Mouse (Mus musculus) liver, adult 2 months (tissue): ENCODE results near the gene Ccdc28b. TPM values are rescaled to one million over a fixed set of nuclear protein-coding genes. Genes with fewer than 3 reads are reported as not detected.

ENCODE experiments used
- DNase-seq: peaks from one replicate; pipeline ENCODE4 v3.0.0-alpha.2; 2011; ENCODE audit warnings: low read depth, low spot score; ENCODE audit errors: extremely low read depth
- H3K27ac ChIP-seq: fragments of 200-500 bp; replicated peaks from 2 replicates; pipeline ENCODE4 v1.5.1; 2012; ENCODE audit warnings: low read depth, mild to moderate bottlenecking, control low read depth, inconsistent platforms, low read length; ENCODE audit not compliant: insufficient read depth
- H3K27me3 ChIP-seq: fragments of 200-500 bp; 2 replicates; pipeline ENCODE4 v1.6.1; 2012; ENCODE audit warnings: mild to moderate bottlenecking, moderate library complexity, low read length, inconsistent platforms; ENCODE audit not compliant: control insufficient read depth, insufficient read depth
- H3K36me3 ChIP-seq: fragments of 200-500 bp; 2 replicates; pipeline ENCODE4 v1.6.1; 2012; ENCODE audit warnings: low read length, inconsistent platforms; ENCODE audit not compliant: control insufficient read depth, insufficient read depth
- H3K4me1 ChIP-seq: fragments of 200-500 bp; 2 replicates; pipeline ENCODE4 v1.6.1; 2011; ENCODE audit warnings: low read length; ENCODE audit not compliant: control insufficient read depth, insufficient read depth
- H3K4me3 ChIP-seq: fragments of 200-500 bp; 2 replicates; pipeline ENCODE4 v1.5.1; 2011; ENCODE audit warnings: low read depth, mild to moderate bottlenecking, control low read depth, low read length, moderate library complexity; ENCODE audit not compliant: insufficient read depth
- H3K79me2 ChIP-seq: fragments of 200-500 bp; 2 replicates; pipeline ENCODE4 v1.6.1; 2012; ENCODE audit warnings: inconsistent platforms, mild to moderate bottlenecking, low read length, moderate library complexity; ENCODE audit not compliant: control insufficient read depth, insufficient read depth
- H3K9ac ChIP-seq: fragments of 200-500 bp; 2 replicates; pipeline ENCODE4 v1.6.1; 2012; ENCODE audit warnings: low read depth, mild to moderate bottlenecking, control low read depth, inconsistent platforms, low read length
- CTCF ChIP-seq: fragments of 200-500 bp; IDR thresholded peaks from 2 replicates; pipeline ENCODE4 v1.5.1; 2011; ENCODE audit warnings: low read depth, low read length, control low read depth
- POLR2A ChIP-seq: fragments of 200-500 bp; IDR thresholded peaks from 2 replicates; pipeline ENCODE4 v1.6.1; 2011; ENCODE audit warnings: low read length, control low read depth; ENCODE audit not compliant: insufficient read depth; ENCODE audit errors: extremely low read depth
- WGBS: fragments of 180-500 bp; shearing (Covaris S2); methylation state at CpG from one replicate; pipeline ENCODE4 v1.1.7; 2018; 5-methylcytosine and 5-hydroxymethylcytosine counted together
- polyA plus RNA-seq: library from polyadenylated mRNA; depleted of rRNA; stranded (reverse); fragments of >200 nt; gene quantifications from 2 replicates; pipeline ENCODE4 v1.2.3, GENCODE M21; 2012
- total RNA-seq: library from RNA; depleted of rRNA; stranded (reverse); fragments of >200 nt; gene quantifications from 2 replicates; pipeline ENCODE4 v1.2.3, GENCODE M21; 2014

Gene Ccdc28b
- total and polyA plus RNA-seq, 2 experiments, result 7.6 to 9.7 TPM

DNA sequence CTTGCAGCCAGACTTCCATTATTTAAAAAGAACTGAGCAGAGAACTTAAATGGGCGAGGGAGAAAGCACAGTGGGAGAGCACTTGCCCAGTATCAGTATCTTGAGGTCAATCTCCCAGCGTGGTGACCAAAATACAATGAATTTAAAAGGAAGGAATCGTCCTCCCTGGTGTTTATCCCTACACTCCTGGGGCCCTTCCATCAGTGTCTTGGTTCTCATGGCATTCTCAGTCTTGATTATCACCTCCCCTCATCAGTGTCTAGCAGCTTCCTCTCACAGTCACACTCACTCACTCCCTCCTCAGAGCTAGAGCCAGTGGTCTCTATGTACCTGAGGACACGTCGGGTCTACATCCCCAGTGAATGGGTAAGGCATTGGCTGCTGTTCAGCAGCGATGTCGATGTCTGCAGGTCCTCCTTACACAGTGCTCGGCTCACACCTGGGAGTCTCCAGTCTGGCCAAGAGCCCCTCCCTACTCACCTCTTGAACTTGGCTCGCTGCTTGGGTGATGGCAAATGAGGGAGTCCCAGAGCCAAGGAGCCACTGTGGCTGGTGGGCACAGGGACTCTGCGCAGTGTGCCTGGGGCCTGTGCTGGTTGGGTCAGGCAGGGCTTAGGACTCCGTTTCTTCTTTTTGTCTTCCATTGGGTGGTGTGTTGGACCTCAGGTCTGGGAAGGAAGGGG is 1.5 kb downstream of the Ccdc28b start:
- 0 out of 2 replicates have a peak, but pooled peaks cover 4% of the 10 kb centered on the region for H3K79me2 ChIP-seq
- no peaks in the 10 kb centered on the region for H3K27me3 ChIP-seq
- H3K9ac ChIP-seq, result no peak overlapping the region
- DNase-seq, result no peak
- H3K4me3 ChIP-seq, result no peak overlapping the region
- no peak overlapping the region for H3K27ac ChIP-seq
- peaks cover 16% of the 10 kb centered on the region for H3K4me1 ChIP-seq
- no peaks in the 10 kb centered on the region for H3K36me3 ChIP-seq
- TF ChIP-seq POLR2A (no peak), CTCF (no peak)
- 88% methylated on average over 11 of the region's 11 CpGs for WGBS

DNA sequence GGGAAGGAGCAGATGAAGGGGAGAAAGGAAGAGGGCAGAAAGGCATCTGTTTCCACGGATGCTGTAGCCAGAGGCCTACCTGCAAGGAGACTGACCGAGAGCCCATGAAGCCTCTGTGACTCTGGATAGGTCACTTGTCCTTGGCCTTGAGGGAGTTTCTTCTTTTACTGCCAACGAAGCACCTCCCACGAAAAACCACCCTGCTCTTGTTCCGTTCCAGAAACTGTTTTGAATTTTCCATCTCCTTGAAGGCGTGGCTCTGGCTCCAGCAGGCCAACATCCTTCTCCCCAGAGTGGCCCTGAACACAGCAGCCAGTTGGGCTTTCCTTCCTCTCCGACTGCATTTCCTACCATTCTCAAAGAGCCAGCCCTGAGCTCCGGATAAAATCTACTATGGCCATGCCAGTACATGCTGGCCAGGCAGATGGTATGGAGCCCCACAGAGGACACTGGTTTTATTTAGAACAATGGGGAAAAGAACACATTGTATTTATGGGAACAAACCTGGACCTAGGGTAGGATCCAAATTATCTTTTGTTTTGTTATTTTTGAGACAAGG is 2.4 kb downstream of the Ccdc28b start:
- H3K36me3 ChIP-seq, result no peaks in the 10 kb centered on the region
- DNase-seq, result peak; percentile 13
- H3K9ac ChIP-seq, result no peak overlapping the region
- H3K4me1 ChIP-seq, result peaks cover 16% of the 10 kb centered on the region
- H3K27me3 ChIP-seq, result no peaks in the 10 kb centered on the region
- no peak for TF ChIP-seq CTCF
- no peak for TF ChIP-seq POLR2A
- WGBS, result 73% methylated on average over 8 of the region's 8 CpGs
- peak overlapping the region; percentile 50; the same call in 1 of the 2 replicates for H3K27ac ChIP-seq
- H3K4me3 ChIP-seq, result peak overlapping the region; percentile 29; the same call in 1 of the 2 replicates
- H3K79me2 ChIP-seq, result 0 out of 2 replicates have a peak, but pooled peaks cover 4% of the 10 kb centered on the region

DNA sequence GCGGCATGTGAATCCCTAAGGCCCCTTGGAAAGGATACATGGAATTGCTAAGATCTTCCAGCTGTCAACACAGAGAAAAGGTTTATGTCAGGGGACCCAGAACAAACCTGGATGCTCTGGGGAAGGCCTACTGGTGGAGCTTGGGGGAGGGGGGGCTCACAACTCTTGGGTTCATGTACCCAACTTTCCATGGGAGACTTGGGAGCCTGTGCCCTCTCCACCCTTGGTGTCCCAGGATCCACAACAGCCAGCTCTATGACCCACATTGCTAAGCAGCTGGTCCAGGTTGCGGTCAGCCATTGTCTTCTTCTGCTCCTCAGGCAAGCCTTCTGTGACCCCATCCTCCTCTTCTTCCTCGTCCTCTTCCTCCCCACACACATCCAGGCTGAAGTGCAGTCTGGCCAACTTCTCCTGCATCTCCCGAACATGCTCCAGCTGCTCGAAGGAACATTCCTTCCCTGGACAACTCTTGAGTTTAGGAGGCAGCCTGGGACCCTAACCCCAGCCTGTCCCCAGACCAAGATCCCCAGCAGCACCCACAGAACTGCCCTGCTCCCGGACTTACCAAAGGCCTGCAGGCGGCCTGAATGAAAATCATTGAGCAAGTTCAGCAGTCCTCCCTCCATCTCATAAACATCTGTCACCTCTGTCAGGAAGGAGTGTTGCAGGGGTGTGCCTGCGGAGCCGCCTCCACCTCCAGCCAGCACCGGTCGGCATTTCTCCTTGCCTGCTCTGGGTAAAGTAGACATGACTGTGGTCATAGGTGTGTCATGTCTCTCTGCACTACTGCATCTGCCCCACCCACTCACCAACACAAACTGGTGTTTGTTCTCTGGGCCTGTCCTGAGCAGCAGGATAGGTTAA is 3.1 kb downstream of the Ccdc28b start:
- Histone ChIP-seq H3K4me3 (peak overlapping the region; percentile 29; the same call in 1 of the 2 replicates), H3K27me3 (no peaks in the 10 kb centered on the region), H3K36me3 (no peaks in the 10 kb centered on the region), H3K79me2 (0 out of 2 replicates have a peak, but pooled peaks cover 4% of the 10 kb centered on the region), H3K9ac (no peak overlapping the region; the same call in 1 of the 2 replicates), H3K27ac (peak overlapping the region; percentile 50; the same call in 1 of the 2 replicates), H3K4me1 (peaks cover 16% of the 10 kb centered on the region)
- WGBS, result 85% methylated on average over 11 of the region's 11 CpGs
- TF ChIP-seq POLR2A (no peak), CTCF (no peak)
- no peak for DNase-seq

DNA sequence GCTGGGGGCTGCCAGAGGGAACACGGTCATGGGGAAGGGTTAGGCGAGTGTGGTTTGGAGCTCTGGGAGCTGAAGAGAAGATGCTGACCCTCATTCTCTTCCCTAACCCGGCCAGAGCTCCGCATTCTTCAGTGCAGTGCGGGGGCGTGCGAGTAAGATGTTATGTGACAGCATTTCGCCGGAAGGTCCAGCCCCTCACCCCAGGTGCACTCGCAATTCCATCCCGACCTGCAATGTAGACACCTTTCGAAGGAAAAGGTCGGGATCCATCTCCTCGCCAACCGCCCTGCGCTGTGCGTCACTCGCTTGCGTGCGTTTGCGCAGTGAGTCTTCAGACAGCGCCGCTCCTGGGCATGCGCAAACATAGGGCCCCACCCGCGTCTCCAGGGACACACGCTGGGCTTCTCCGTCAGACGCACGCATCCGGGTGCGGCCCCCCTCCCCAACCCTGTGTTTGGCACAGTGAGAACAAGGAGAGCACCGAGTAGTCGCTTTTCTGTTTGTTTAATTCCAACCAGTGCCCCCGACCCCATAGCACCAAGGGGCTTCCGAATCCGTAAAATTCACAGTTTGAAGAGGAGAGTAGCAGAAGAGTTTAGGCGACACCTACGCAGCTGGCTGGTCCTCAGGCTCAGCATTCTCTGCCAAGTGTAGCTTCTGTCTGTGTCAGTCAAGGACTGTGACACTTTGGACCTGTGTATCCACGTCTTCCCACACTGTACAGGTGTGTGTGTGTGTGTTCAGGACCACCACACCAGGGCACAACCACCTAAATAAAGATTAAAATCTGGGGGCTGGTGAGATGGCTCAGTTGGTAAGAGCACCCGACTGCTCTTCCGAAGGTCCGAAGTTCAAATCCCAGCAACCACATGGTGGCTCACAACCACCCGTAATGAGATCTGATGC is 4.7 kb downstream of the Ccdc28b start, which contains the start of gene Iqcc:
Gene Iqcc, minus strand, starts transcription at position 314 of the 906 bp plus-strand sequence.
- peak; percentile 82 for DNase-seq
- WGBS, result 2% methylated on average over 44 of the region's 44 CpGs

DNA sequence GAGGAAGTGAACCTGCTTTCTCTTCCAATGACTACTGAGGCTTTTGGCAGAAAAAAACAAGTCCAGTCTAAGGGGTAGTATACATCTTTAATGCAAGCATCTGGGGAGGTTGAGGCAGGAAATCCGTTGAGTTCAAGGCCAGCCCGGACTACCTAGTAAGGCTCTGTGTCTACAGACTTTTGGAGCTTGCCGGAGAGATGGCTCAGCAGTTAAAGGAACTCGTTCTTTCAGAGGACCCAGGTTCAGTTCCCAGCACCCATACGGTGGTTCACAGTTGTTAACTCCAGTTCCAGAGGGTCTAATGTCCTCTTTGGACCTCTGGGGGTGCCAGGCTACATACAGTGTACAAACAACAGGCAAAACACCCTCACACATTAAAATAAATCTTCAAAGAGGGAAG is 5.7 kb downstream of the Ccdc28b start:
- WGBS, result 92% methylated on average over 5 of the region's 5 CpGs
- Histone ChIP-seq H3K4me1 (peaks cover 16% of the 10 kb centered on the region), H3K79me2 (0 out of 2 replicates have a peak, but pooled peaks cover 4% of the 10 kb centered on the region), H3K4me3 (no peak overlapping the region), H3K9ac (no peak overlapping the region; the same call in 1 of the 2 replicates), H3K27me3 (no peaks in the 10 kb centered on the region), H3K27ac (no peak overlapping the region), H3K36me3 (no peaks in the 10 kb centered on the region)
- TF ChIP-seq CTCF, result no peak
- no peak for TF ChIP-seq POLR2A
- DNase-seq, result no peak

More for the DNA sequence above, 4.7 kb downstream of the Ccdc28b start, which contains the start of gene Iqcc:
- peak within 1 kb of the TSS; percentile 73 for H3K9ac ChIP-seq
- H3K4me3 ChIP-seq, result peak within 1 kb of the TSS; percentile 77
- H3K27ac ChIP-seq, result peak within 1 kb of the TSS; percentile 79
- no peaks in the 10 kb centered on the region for H3K27me3 ChIP-seq
- TF ChIP-seq POLR2A (peak; percentile 94), CTCF (no peak)
- peaks cover 16% of the 10 kb centered on the region for H3K4me1 ChIP-seq
- 0 out of 2 replicates have a peak, but pooled peaks cover 4% of the 10 kb centered on the region for H3K79me2 ChIP-seq
- H3K36me3 ChIP-seq, result no peaks in the 10 kb centered on the region
